Mouse (Mus musculus): Measurements from ENCODE around the gene Med18.

- TF ChIP-seq CTCF (IDR thresholded peaks at IDR 0.05; ENCODE audit: borderline replicate concordance, extremely low read depth, insufficient read depth, insufficient read length): no peak
- TF ChIP-seq POLR2A (IDR thresholded peaks at IDR 0.05; ENCODE audit: borderline replicate concordance, extremely low read depth, insufficient read depth, insufficient read length, poor library complexity, severe bottlenecking): no peak
Observed at GRCm38 (mm10) chr4:132427493-132427892, 36.2 kb downstream of the Med18 start.

Measured in brain, embryonic 14.5 days (tissue).